Mouse (Mus musculus) G1E (cell line): ENCODE data around the gene Ugt1a7c. TPM values are rescaled to one million over a fixed set of nuclear protein-coding genes. Genes with fewer than 3 reads are reported as not detected.
"Not testable (repeated sequence)": the region's sequence is repeated elsewhere in the genome, so short reads cannot be mapped to it uniquely, and the experiment has no call there.

Experiments used
- ATAC-seq: 2 replicates; pipeline ENCODE4 v1.8.0; 2016; ENCODE audit warnings: mild to moderate bottlenecking; ENCODE audit not compliant: insufficient number of reproducible peaks, poor library complexity, low FRiP score, severe bottlenecking; ENCODE audit errors: extremely low read depth
- DNase-seq: peaks from one replicate; pipeline ENCODE4 v3.0.0; 2012; ENCODE audit warnings: low spot score
- H3K27me3 ChIP-seq: 2 replicates; pipeline ENCODE4 v1.6.1; 2012; ENCODE audit warnings: mild to moderate bottlenecking, low read length, inconsistent platforms; ENCODE audit not compliant: insufficient read depth
- H3K36me3 ChIP-seq: replicated peaks from 2 replicates; pipeline ENCODE3; 2012; ENCODE audit warnings: mild to moderate bottlenecking, inconsistent platforms
- H3K4me1 ChIP-seq: 2 replicates; pipeline ENCODE4 v1.6.1; 2012; ENCODE audit warnings: low read depth, low read length, inconsistent platforms, mixed read lengths; ENCODE audit not compliant: insufficient read depth
- H3K4me3 ChIP-seq: 2 replicates; pipeline ENCODE4 v1.5.1; 2012; ENCODE audit warnings: low read depth, mild to moderate bottlenecking, inconsistent platforms, low read length, moderate library complexity, mixed read lengths
- H3K9me3 ChIP-seq: replicated peaks from 2 replicates; pipeline ENCODE4 v1.6.1; 2012; ENCODE audit warnings: inconsistent platforms
- CTCF ChIP-seq: IDR thresholded peaks from 2 replicates; pipeline ENCODE4 v1.5.1; 2012; ENCODE audit warnings: low read depth, low read length, inconsistent platforms, mixed read lengths
- GATA1 ChIP-seq: IDR thresholded peaks from 2 replicates; pipeline ENCODE4 v1.6.1; 2012; ENCODE audit warnings: borderline replicate concordance, low read length, inconsistent platforms, mixed read lengths
- GATA2 ChIP-seq: IDR thresholded peaks from 2 replicates; pipeline ENCODE4 v1.6.1; 2012; ENCODE audit warnings: low read depth, low read length, inconsistent platforms, borderline replicate concordance
- POLR2AphosphoS5 ChIP-seq: IDR thresholded peaks from 2 replicates; pipeline ENCODE4 v1.6.1; 2012; ENCODE audit warnings: low read depth, low read length, inconsistent platforms; ENCODE audit not compliant: insufficient replicate concordance
- TAL1 ChIP-seq: conservative IDR thresholded peaks from 2 replicates; pipeline ENCODE4 v1.6.1; 2012; ENCODE audit warnings: low read depth, low read length, inconsistent platforms, mixed read lengths
- polyA plus RNA-seq: library from polyadenylated mRNA; stranded (reverse); fragments of >175 nt; gene quantifications from 2 replicates; pipeline ENCODE4 v1.2.3, GENCODE M21; 2012
- total RNA-seq, 2 experiments: library from RNA; stranded (forward) in 1 of 2; stranded (reverse) in 1 of 2; fragments of 200-1000 nt in 1 of 2; fragments of >200 nt in 1 of 2; fragmentation: Nextera tagmentation in 1 of 2; gene quantifications; 2 replicates each; pipeline ENCODE4 v1.2.3; 2014 to 2017

Gene Ugt1a7c
- total and polyA plus RNA-seq, 3 experiments: 0.18 to 4.5 (median 0.30) TPM

GRCm38 (mm10) chr1:88103697-88104468, 9.0 kb downstream of the Ugt1a7c start:
- ATAC-seq, H3K9me3 ChIP-seq, H3K4me3 ChIP-seq, H3K36me3 ChIP-seq, DNase-seq: not testable (repeated sequence)
- Histone ChIP-seq H3K27me3 (peaks cover 10% of the 10 kb centered on the region; the same call in 1 of the 2 replicates), H3K4me1 (peaks cover 58% of the 10 kb centered on the region)
- peak; percentile 17; the same call in 1 of the 2 replicates for TF ChIP-seq TAL1

- no peaks in the 10 kb centered on the region for H3K36me3 ChIP-seq
- no peaks in the 10 kb centered on the region for H3K9me3 ChIP-seq
- H3K4me1 ChIP-seq: peaks cover 58% of the 10 kb centered on the region
- ATAC-seq (no peak), DNase-seq (no peak)
- TF ChIP-seq POLR2AphosphoS5 (no peak), GATA2 (no peak), GATA1 (no peak), TAL1 (no peak), CTCF (no peak)
- H3K4me3 ChIP-seq: no peak overlapping the region
- peaks cover 10% of the 10 kb centered on the region; the same call in 1 of the 2 replicates for H3K27me3 ChIP-seq
Observed at GRCm38 (mm10) chr1:88104667-88105430, 10.0 kb downstream of the Ugt1a7c start.

GRCm38 (mm10) chr1:88105656-88106055, 10.8 kb downstream of the Ugt1a7c start:
- H3K4me1 ChIP-seq: peaks cover 59% of the 10 kb centered on the region
- ATAC-seq: no peak
- DNase-seq: no peak
- H3K36me3 ChIP-seq: no peaks in the 10 kb centered on the region
- no peaks in the 10 kb centered on the region for H3K9me3 ChIP-seq
- no peak for TF ChIP-seq GATA2
- no peak for TF ChIP-seq GATA1
- TF ChIP-seq POLR2AphosphoS5: no peak
- no peak for TF ChIP-seq CTCF
- no peak for TF ChIP-seq TAL1
- H3K4me3 ChIP-seq: no peak overlapping the region
- peaks cover 6% of the 10 kb centered on the region; the same call in 1 of the 2 replicates for H3K27me3 ChIP-seq

GRCm38 (mm10) chr1:88109027-88109557, 14.2 kb downstream of the Ugt1a7c start:
- not testable (repeated sequence) for H3K27me3 ChIP-seq, H3K9me3 ChIP-seq, H3K36me3 ChIP-seq, DNase-seq, H3K4me3 ChIP-seq
- ATAC-seq: peak; percentile 92
- H3K4me1 ChIP-seq: peaks cover 34% of the 10 kb centered on the region

DNA sequence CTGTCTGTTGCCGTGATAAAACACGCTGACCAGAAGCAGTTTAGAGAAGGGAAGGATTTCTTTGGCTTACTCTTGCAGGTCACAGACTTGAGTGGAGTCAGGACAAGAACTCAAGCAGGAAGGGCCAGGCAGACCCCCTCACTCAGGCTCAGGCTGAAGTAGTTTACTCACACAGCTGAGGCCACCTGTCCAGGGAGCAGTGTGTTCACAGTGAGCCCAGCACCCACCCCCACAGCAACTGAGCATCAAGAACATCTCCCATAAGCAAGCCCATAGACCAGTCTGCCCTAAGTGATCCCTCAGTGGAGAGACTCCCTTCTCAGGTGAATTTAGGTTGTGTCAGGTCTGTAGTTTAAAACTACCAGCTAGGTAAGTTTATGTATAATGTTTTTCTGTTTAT, 14.7 kb downstream of the Ugt1a7c start:
- not testable (repeated sequence) for H3K9me3 ChIP-seq, H3K4me3 ChIP-seq, H3K27me3 ChIP-seq, H3K36me3 ChIP-seq, DNase-seq, ATAC-seq
- peaks cover 29% of the 10 kb centered on the region for H3K4me1 ChIP-seq

DNA sequence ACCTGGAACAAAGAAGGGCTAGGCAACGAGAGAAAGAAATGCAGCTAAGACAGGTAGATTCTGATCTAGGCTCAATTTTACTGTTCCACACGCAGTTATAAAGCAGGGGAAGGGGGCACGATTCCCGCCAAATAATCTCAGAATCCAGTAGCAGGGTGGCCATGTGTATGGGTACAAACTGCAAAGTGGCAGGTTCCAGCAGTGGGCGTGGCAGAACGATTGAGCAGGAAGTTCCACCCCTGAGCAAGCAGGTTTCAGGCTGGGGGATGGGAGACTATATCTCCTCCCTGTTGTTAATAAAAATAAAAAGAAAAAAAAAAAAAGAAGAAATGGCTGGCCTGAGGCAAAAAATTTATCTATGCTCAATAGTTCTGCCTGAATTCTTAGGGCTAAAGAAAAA, 17.9 kb downstream of the Ugt1a7c start:
- DNase-seq, H3K9me3 ChIP-seq, H3K4me1 ChIP-seq, ATAC-seq, H3K36me3 ChIP-seq, H3K27me3 ChIP-seq, H3K4me3 ChIP-seq: not testable (repeated sequence)

DNA sequence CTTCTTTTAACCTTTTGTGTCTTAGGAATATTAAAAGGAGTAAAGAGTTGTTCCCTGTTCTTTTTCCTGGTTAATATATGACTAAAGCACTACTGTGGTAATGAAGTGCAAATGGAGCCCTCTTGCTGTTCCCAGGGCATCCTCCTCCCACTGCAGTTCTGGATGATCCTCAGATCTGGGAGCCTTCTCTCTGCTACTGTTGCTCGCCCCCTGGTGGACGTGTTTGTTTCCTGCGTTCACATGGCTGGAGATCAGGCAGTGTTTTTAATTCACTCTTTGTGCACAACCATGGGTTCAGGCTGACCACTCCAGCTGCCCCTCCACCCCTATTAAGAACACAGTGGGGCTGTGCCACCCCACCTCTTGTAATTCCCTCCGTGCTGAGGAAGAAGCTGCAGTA, 25.7 kb downstream of the Ugt1a7c start:
- not testable (repeated sequence) for H3K36me3 ChIP-seq, H3K27me3 ChIP-seq, H3K9me3 ChIP-seq, H3K4me1 ChIP-seq, H3K4me3 ChIP-seq, DNase-seq
- ATAC-seq: peak; percentile 80

DNA sequence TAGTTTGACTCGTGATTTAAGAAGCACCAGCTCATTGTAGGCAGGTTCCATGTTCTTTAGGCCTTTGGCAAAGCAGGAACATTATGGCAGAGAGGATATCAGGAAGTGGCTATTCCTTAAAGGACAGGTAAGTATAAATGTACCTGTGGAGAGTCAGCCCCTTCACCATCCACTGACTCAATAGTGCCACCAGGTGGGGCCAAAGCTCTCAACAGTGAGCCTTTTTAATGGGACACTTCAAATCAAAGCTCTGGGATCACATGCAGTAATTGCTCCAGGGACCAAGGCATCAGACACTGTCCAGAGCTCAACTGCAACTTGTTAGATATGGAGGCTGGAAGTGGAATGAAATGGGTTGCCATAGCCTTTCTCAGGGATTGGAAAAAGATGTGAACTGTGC, 26.7 kb downstream of the Ugt1a7c start:
- not testable (repeated sequence) for H3K4me1 ChIP-seq, ATAC-seq, DNase-seq, H3K9me3 ChIP-seq, H3K4me3 ChIP-seq, H3K27me3 ChIP-seq, H3K36me3 ChIP-seq

DNA sequence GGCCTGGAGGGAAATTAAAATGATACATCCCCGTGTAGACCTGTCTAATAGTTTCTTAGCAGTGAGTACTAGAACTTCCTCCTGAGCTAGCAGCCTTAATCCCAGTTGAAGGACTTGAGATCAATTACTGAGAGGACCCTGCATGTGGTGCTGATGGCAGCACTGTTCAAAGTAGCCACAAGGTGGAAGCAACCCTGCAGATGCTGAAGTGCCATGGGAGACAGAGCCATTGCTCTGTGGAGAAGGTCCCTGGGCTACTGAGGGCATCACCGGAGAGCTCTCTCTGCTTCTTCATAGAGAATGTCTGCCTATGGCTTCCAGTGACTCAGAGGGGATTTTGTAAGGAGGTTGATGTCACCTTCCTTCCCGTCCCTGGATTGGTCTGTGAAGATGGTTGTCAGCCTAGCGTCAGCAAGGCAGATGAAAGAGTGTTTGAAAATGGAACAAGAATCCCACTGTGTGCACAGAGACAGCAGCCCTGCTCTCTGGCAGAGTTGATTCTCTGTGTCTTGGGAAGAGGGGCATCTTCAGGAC, 31.0 kb downstream of the Ugt1a7c start:
- H3K27me3 ChIP-seq: peaks cover 14% of the 10 kb centered on the region
- H3K9me3 ChIP-seq, DNase-seq, H3K36me3 ChIP-seq, ATAC-seq, H3K4me3 ChIP-seq, H3K4me1 ChIP-seq: not testable (repeated sequence)

DNA sequence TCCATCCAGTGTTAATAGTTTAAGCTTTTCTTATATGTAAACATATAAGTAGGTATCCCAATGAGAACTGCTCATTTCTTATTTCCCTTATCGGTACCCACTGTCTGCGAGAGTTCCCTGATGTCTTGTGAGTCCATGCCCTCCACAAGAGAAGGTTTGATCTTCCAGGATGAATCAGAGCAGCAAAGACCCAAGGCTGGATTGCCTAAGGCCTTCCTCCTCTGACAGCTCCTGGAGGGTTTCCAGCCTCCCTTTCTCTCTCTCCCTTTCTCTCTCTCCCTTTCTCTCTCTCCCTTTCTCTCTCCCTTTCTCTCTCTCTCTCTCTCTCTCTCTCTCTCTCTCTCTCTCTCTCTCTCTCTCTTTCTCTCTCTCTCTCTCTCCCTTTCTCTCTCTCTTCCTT, 34.2 kb downstream of the Ugt1a7c start:
- peaks cover 15% of the 10 kb centered on the region for H3K27me3 ChIP-seq
- H3K4me3 ChIP-seq, H3K36me3 ChIP-seq, ATAC-seq, DNase-seq, H3K9me3 ChIP-seq: not testable (repeated sequence)
- H3K4me1 ChIP-seq: peaks cover 16% of the 10 kb centered on the region
